Mouse (Mus musculus) forebrain, embryonic 11.5 days (tissue): ENCODE measurements around the gene Fubp3. TPM values are rescaled to one million over a fixed set of nuclear protein-coding genes. Genes with fewer than 3 reads are reported as not detected.

Source experiments
- ATAC-seq: fragments of 200-750 bp; cut with Nextera tagmentation; replicated peaks from 2 replicates; pipeline ENCODE4 v1.8.0; 2017; ENCODE audit warnings: moderate TSS enrichment; ENCODE audit not compliant: low FRiP score
- DNase-seq: peaks from one replicate; pipeline ENCODE4 v3.0.0-alpha.2; 2017; ENCODE audit warnings: low spot score
- H3K27ac ChIP-seq: fragments of 300-500 bp; sonication (generic); 2 replicates; pipeline ENCODE4 v1.5.1; 2014; ENCODE audit warnings: low read depth, low read length
- H3K27me3 ChIP-seq: fragments of 300-500 bp; sonication (generic); 2 replicates; pipeline ENCODE4 v1.6.1; 2014; ENCODE audit warnings: mild to moderate bottlenecking, low read length, mixed read lengths; ENCODE audit not compliant: control insufficient read depth, insufficient read depth
- H3K36me3 ChIP-seq: fragments of 300-500 bp; sonication (generic); 2 replicates; pipeline ENCODE4 v1.6.1; 2014; ENCODE audit warnings: mild to moderate bottlenecking, low read length, moderate library complexity, mixed read lengths; ENCODE audit not compliant: control insufficient read depth, insufficient read depth
- H3K4me1 ChIP-seq: fragments of 300-500 bp; sonication (generic); replicated peaks from 2 replicates; pipeline ENCODE4 v1.6.1; 2014; ENCODE audit warnings: low read length, mixed read lengths; ENCODE audit not compliant: control insufficient read depth, insufficient read depth
- H3K4me2 ChIP-seq: fragments of 300-500 bp; sonication (generic); 2 replicates; pipeline ENCODE4 v1.6.1; 2014; ENCODE audit warnings: low read depth, mild to moderate bottlenecking, low read length, moderate library complexity, mixed read lengths; ENCODE audit not compliant: severe bottlenecking
- H3K4me3 ChIP-seq: fragments of 300-500 bp; sonication (generic); 2 replicates; pipeline ENCODE4 v1.5.1; 2014; ENCODE audit warnings: low read depth, low read length
- H3K9ac ChIP-seq: fragments of 300-500 bp; sonication (generic); 2 replicates; pipeline ENCODE4 v1.6.1; 2014; ENCODE audit warnings: low read length
- H3K9me3 ChIP-seq: fragments of 300-500 bp; sonication (generic); 2 replicates; pipeline ENCODE4 v1.6.1; 2016; ENCODE audit warnings: low read length, mixed read lengths; ENCODE audit not compliant: control insufficient read depth
- WGBS: fragments of 180-500 bp; shearing (Covaris S2); extraction: QIAGEN DNeasy Blood & Tissue Kit; methylation state at CpG from one replicate; pipeline ENCODE4 v1.1.7; 2014; 5-methylcytosine and 5-hydroxymethylcytosine counted together
- polyA plus RNA-seq: library from polyadenylated mRNA; unstranded; fragments of >200 nt; fragmentation: Nextera tagmentation; extraction: Ambion mirVana; gene quantifications from 2 replicates; pipeline ENCODE4 v1.2.1, GENCODE M21; 2014

The Fubp3 gene
- polyA plus RNA-seq, 1 experiment from 2014 or later: 106 TPM

DNA sequence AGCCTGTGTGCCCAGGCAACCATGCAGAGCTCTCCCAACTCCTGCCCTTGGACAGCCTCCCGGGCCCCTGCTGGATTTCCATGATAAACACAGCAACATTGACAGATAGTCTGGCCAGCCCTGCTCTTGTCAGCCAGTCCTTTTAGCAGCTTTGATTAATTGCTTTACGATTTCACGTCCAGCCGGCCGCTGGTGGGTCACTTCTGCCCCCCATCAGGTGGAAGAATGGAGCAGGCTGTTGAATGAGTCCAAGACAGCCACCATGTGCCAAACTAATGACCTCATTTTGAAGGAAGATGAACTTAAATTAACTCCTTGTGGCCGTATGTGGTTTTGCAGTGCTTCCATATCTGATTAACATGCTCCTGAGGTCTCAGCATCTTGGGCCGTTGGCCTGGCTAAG is 37.4 kb downstream of the Fubp3 start:
- WGBS: 65% methylated on average over 7 of the region's 7 CpGs
- peaks cover 6% of the 10 kb centered on the region; the same call in 1 of the 2 replicates for H3K4me1 ChIP-seq
- DNase-seq: no peak
- H3K36me3 ChIP-seq: peaks cover 10% of the 10 kb centered on the region
- no peaks in the 10 kb centered on the region for H3K9me3 ChIP-seq
- H3K27ac ChIP-seq: no peak overlapping the region
- no peak overlapping the region for H3K9ac ChIP-seq
- no peak for ATAC-seq
- no peak overlapping the region for H3K4me3 ChIP-seq
- no peaks in the 10 kb centered on the region for H3K27me3 ChIP-seq
- no peak overlapping the region for H3K4me2 ChIP-seq

DNA sequence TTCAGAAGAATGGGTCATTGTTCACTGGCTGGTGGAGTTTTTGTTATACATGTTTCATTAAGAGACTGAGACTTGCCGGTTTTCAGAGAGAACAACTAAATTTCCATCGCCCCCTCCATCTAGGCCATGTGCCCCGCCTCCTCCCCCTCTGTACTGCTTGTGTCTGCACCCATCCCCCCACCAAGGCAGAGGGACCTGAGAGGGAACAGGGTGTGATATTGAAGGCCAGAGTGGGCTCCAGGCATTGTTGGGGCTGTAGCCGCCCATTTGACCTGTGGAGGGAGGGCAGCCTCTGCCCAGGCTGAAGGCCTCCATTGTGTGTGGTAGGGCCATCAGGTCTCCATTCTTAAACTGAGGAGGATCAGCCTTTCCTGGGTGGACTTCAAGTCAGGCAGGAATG is 38.5 kb downstream of the Fubp3 start:
- Histone ChIP-seq H3K9me3 (no peaks in the 10 kb centered on the region), H3K4me3 (no peak overlapping the region), H3K27ac (no peak overlapping the region), H3K4me2 (no peak overlapping the region), H3K27me3 (no peaks in the 10 kb centered on the region), H3K4me1 (peaks cover 6% of the 10 kb centered on the region; the same call in 1 of the 2 replicates), H3K9ac (no peak overlapping the region), H3K36me3 (peaks cover 10% of the 10 kb centered on the region)
- DNase-seq (no peak), ATAC-seq (no peak)
- 53% methylated on average over 4 of the region's 4 CpGs for WGBS

DNA sequence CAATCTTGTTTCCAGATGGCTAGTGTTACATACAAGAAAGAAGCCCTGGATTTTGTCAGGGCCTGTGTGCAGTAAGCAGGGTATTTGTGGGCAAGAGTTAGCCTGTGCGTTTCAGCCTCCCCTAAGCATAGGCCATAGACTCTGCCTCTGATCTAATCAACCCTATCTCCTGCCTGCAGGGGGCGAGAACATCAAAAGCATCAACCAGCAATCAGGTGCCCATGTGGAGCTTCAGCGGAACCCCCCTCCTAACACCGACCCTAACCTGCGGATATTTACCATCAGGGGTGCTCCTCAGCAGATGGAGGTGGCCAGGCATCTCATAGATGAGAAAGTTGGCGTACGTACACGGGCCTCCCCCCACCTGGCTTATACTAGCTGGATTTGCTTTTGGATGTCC is 38.9 kb downstream of the Fubp3 start:
- H3K9me3 ChIP-seq: no peaks in the 10 kb centered on the region
- ATAC-seq: no peak
- no peak overlapping the region for H3K9ac ChIP-seq
- H3K4me2 ChIP-seq: no peak overlapping the region
- DNase-seq: no peak
- no peaks in the 10 kb centered on the region for H3K27me3 ChIP-seq
- no peak overlapping the region for H3K27ac ChIP-seq
- 84% methylated on average over 8 of the region's 8 CpGs for WGBS
- H3K4me1 ChIP-seq: peaks cover 6% of the 10 kb centered on the region; the same call in 1 of the 2 replicates
- no peak overlapping the region for H3K4me3 ChIP-seq
- H3K36me3 ChIP-seq: peaks cover 10% of the 10 kb centered on the region

DNA sequence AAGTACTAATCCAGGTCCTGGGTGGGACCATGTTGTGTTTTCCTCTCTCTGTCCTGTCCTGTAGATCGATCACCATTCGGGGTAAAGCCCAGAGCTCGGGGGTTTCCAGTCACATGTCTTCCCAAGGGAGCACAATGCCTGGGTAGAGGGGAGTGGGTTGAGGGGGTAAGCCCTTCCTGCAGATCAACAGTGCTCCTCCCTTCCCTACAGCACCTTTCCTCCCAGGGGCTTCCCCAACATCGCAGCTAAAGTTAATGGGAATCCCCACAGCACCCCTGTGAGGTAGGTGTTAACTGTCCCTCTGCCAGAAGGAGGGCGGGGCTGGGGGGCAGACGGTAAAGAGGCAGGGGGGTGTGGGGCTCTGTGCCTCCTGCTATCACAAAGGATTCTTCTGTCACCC is 40.2 kb downstream of the Fubp3 start:
- Histone ChIP-seq H3K27me3 (no peaks in the 10 kb centered on the region), H3K9me3 (no peaks in the 10 kb centered on the region), H3K9ac (no peak overlapping the region), H3K4me1 (peaks cover 6% of the 10 kb centered on the region; the same call in 1 of the 2 replicates), H3K4me3 (no peak overlapping the region), H3K36me3 (peaks cover 10% of the 10 kb centered on the region), H3K4me2 (no peak overlapping the region), H3K27ac (no peak overlapping the region)
- 94% methylated on average over 6 of the region's 6 CpGs for WGBS
- ATAC-seq: no peak
- DNase-seq: no peak

DNA sequence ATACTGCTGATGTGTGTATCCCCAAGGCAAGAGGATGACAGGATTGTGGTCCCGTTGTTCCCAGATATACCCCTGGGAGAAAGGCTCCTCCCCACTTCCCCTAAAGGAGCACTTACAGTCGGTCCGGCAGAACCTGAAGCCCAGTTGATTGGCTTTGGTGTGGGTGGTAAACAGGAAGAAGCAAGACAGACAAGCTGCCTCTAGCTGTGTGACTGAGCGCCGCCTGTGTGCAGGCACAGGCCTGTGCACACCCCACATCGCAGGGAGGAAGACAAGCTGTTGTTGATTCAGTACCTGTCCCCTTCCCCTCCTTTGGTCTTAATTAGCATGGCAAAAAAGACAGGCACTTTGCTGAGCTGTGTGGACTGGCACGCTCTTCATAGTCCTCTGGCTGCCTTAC is 41.3 kb downstream of the Fubp3 start:
- Histone ChIP-seq H3K36me3 (peaks cover 10% of the 10 kb centered on the region), H3K4me2 (no peak overlapping the region), H3K27me3 (no peaks in the 10 kb centered on the region), H3K4me3 (no peak overlapping the region), H3K9me3 (no peaks in the 10 kb centered on the region), H3K9ac (no peak overlapping the region), H3K4me1 (peaks cover 6% of the 10 kb centered on the region; the same call in 1 of the 2 replicates), H3K27ac (no peak overlapping the region)
- DNase-seq: no peak
- WGBS: 85% methylated on average over 7 of the region's 7 CpGs
- no peak for ATAC-seq

DNA sequence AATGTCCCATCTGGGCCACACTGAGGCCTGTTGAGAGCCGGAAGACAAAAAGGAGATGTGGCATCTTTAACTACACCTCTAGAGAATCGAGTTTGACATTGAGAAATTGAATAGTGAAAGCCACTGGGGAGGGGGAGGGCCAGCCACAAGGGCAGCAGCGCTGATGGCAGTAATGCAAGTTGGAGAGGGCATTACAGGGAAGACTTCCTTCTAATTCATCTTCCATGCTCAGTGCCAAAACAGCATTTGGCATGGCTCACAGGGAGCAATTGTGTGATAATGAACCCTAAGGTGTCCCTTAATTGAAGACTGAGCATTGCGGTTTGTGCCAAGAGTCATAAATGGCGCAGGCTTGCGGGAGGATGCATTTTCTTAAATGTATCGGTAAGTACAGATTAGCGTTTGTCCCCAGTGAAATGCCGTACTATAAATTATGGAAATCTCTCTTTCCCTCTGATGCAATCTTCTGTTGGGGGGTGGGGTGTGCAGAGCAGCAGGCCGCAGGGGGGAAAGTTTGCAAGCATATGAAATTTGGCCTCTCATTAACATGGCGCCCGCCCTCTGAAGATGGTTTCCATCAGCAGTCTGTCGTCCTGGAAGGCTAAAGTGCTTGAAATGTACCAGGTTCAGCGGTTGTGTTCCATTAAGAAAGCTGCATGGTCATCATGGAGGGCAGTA is 46.2 kb downstream of the Fubp3 start:
- ATAC-seq: no peak
- H3K9me3 ChIP-seq: no peaks in the 10 kb centered on the region
- H3K4me3 ChIP-seq: no peak overlapping the region
- no peak for DNase-seq
- no peaks in the 10 kb centered on the region for H3K4me1 ChIP-seq
- no peak overlapping the region for H3K9ac ChIP-seq
- H3K4me2 ChIP-seq: no peak overlapping the region
- H3K36me3 ChIP-seq: peaks cover 5% of the 10 kb centered on the region; the same call in 1 of the 2 replicates
- H3K27ac ChIP-seq: no peak overlapping the region
- H3K27me3 ChIP-seq: no peaks in the 10 kb centered on the region
- WGBS: 91% methylated on average over 14 of the region's 14 CpGs

DNA sequence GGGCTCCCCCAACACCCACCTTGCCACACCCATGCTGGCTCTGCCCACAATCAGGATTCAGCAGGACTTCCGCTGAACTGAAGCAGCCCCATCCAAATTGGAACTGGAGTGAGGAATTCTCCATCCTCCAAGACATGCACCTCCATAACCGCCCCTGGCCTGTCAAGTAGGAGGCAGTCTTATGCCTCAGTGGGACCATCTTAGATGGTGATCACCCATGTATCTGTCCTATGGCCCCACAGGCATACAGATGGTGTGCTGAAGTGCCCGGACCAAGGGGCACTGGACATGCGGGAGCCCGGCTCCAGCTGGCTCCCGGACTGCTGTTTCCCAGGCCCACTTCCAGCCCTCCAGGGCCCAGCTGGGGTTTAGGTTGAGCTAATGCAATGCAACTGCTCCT is 46.8 kb downstream of the Fubp3 start:
- no peaks in the 10 kb centered on the region for H3K9me3 ChIP-seq
- ATAC-seq (no peak), DNase-seq (no peak)
- WGBS: 93% methylated on average over 6 of the region's 6 CpGs
- H3K4me3 ChIP-seq: no peak overlapping the region
- no peak overlapping the region for H3K27ac ChIP-seq
- H3K36me3 ChIP-seq: peaks cover 5% of the 10 kb centered on the region; the same call in 1 of the 2 replicates
- H3K9ac ChIP-seq: no peak overlapping the region
- H3K27me3 ChIP-seq: no peaks in the 10 kb centered on the region
- no peak overlapping the region for H3K4me2 ChIP-seq
- no peaks in the 10 kb centered on the region for H3K4me1 ChIP-seq

DNA sequence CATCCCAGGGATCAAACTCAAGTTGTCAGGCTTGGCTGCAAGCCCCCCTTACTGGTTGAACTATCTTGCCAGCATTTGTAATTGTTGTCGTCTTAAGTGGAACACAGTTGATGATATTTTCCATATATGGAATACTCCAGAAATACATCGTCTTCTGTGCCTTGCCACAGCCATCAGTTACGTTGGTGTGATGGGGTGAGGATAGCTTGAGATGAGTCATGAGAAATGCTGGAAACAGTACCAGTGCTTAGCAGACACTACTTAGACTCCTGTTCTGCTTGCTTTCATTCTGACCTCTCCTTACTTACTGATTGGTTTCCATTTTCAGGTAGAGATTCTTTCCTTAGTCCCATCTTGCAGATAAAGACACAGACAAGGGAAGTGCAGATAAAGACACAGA is 61.1 kb downstream of the Fubp3 start:
- Histone ChIP-seq H3K36me3 (no peaks in the 10 kb centered on the region), H3K27ac (no peak overlapping the region), H3K4me3 (no peak overlapping the region), H3K4me1 (peaks cover 29% of the 10 kb centered on the region), H3K27me3 (peaks cover 62% of the 10 kb centered on the region), H3K9me3 (no peaks in the 10 kb centered on the region), H3K4me2 (no peak overlapping the region), H3K9ac (no peak overlapping the region)
- no peak for DNase-seq
- ATAC-seq: no peak
- WGBS: 76% methylated on average over 3 of the region's 3 CpGs
